Mouse (Mus musculus) limb, embryonic 14.5 days (tissue): ENCODE results near the gene Large2. TPM values are rescaled to one million over a fixed set of nuclear protein-coding genes. Genes with fewer than 3 reads are reported as not detected.

Experiments
- ATAC-seq: fragments of 200-750 bp; cut with Nextera tagmentation; 2 replicates; pipeline ENCODE4 v1.8.0; 2017; ENCODE audit warnings: low read depth, moderate number of reproducible peaks, moderate TSS enrichment; ENCODE audit not compliant: low FRiP score
- DNase-seq: peaks from one replicate; pipeline ENCODE4 v3.0.0-alpha.2; 2015; ENCODE audit warnings: low spot score
- H3K27ac ChIP-seq: fragments of 300-500 bp; sonication (generic); replicated peaks from 2 replicates; pipeline ENCODE4 v1.5.1; 2014; ENCODE audit warnings: low read depth, mild to moderate bottlenecking, low read length, moderate library complexity, mixed read lengths
- H3K27me3 ChIP-seq: fragments of 300-500 bp; sonication (generic); 2 replicates; pipeline ENCODE4 v1.6.1; 2014; ENCODE audit warnings: low read length, mixed read lengths; ENCODE audit not compliant: control insufficient read depth, insufficient read depth
- H3K36me3 ChIP-seq: fragments of 300-500 bp; sonication (generic); 2 replicates; pipeline ENCODE4 v1.6.1; 2014; ENCODE audit warnings: mild to moderate bottlenecking, low read length, moderate library complexity, mixed read lengths; ENCODE audit not compliant: control insufficient read depth, insufficient read depth
- H3K4me1 ChIP-seq: fragments of 300-500 bp; sonication (generic); 2 replicates; pipeline ENCODE4 v1.6.1; 2014; ENCODE audit warnings: antibody characterized with exemption, low read length, mixed read lengths; ENCODE audit not compliant: control insufficient read depth, insufficient read depth
- H3K4me2 ChIP-seq: fragments of 300-500 bp; sonication (generic); replicated peaks from 2 replicates; pipeline ENCODE4 v1.6.1; 2014; ENCODE audit warnings: low read depth, mild to moderate bottlenecking, low read length, moderate library complexity; ENCODE audit not compliant: severe bottlenecking
- H3K4me3 ChIP-seq: fragments of 300-500 bp; sonication (generic); replicated peaks from 2 replicates; pipeline ENCODE4 v1.5.1; 2014; ENCODE audit warnings: low read length
- H3K9ac ChIP-seq: fragments of 300-500 bp; sonication (generic); 2 replicates; pipeline ENCODE4 v1.6.1; 2014; ENCODE audit warnings: mild to moderate bottlenecking, low read depth, low read length, moderate library complexity; ENCODE audit not compliant: severe bottlenecking
- H3K9me3 ChIP-seq: fragments of 300-500 bp; sonication (generic); 2 replicates; pipeline ENCODE4 v1.6.1; 2016; ENCODE audit warnings: low read length; ENCODE audit not compliant: control insufficient read depth
- POLR2A ChIP-seq: fragments of 200-500 bp; IDR thresholded peaks from 2 replicates; pipeline ENCODE4 v1.8.0; 2012; ENCODE audit warnings: inconsistent platforms, mild to moderate bottlenecking, moderate library complexity, borderline replicate concordance; ENCODE audit not compliant: insufficient read depth, insufficient read length; ENCODE audit errors: extremely low read depth
- WGBS: fragments of 180-500 bp; shearing (Covaris S2); extraction: QIAGEN DNeasy Blood & Tissue Kit; methylation state at CpG from one replicate; pipeline ENCODE4 v1.1.7; 2014; 5-methylcytosine and 5-hydroxymethylcytosine counted together
- polyA plus RNA-seq, 2 experiments: library from polyadenylated mRNA; depleted of rRNA in 1 of 2; stranded (reverse) in 1 of 2; unstranded in 1 of 2; fragments of >200 nt; fragmentation: Nextera tagmentation in 1 of 2; extraction: Ambion mirVana in 1 of 2; gene quantifications; 2 replicates each; pipeline versions ENCODE4 v1.2.1 to v1.2.3; 2012 to 2014

Gene Large2
- polyA plus RNA-seq, 2 experiments, result 16.3 to 32.7 TPM

DNA sequence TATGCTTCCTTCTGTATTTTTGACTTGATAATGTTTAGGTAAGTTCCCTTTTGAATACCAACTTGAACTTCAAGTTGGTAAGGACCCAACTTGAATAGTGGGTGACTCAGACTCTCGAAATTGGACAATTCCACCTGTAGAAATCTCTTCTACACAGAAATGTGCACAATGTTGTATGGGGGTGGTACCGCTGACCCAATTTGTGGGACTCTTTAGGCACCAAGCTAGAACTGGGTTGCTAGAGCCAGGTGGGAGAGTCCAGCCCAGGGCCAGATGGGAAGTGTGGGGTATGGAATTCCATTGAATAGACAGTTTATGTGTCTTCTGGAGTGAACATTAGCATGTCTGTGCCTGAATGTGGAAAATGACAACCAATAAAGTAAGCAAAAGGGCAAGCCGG lies 20.9 kb upstream of the Large2 start:
- ATAC-seq, result no peak
- WGBS, result 79% methylated on average over 3 of the region's 3 CpGs

DNA sequence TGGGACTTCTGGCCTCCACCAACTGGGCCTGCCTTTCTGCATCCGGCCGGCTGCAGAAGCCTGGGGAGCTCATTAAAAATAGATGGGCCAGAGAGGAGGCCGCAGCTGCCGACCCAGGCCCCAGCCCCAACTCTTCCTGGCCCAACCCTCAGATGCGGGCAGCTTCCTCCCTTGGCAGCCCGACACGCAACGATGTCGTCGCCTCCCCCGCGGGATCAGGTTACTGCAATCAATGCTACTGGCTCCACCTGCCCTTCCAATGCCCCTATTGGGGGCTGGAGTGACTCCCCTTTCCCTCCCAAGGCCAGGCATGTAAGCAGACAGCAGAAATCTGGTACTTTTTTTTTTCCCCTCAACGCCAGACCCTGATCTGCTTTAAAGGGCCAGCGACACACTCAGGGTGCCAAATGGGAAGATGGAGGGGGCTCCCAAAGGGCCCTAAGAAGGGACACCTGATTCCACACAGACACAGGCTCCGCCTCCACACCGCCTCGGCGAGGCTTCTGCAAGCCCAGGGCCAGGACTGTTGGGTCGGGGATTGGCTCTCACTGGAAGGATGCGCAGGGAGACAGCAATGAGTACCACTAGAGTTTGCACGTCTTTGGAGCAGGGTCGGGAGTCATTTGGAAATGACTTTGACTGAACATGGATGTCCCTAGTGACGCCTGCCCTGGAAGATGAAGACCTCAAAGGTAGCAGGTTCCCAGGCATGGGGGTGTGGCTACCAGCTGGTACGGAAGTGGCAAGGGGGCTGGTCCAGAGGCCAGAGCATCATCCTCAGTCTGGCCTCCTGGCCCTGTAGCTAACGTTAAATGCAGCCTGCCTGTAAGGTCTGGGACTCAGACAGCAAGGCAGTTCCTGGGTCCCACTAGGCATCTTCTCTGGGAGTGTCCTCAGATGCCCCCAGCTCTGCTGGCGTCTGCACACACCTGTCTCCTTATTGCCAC lies 17.9 kb upstream of the Large2 start:
- peak overlapping the region; percentile 52 for H3K4me2 ChIP-seq
- H3K4me3 ChIP-seq, result peak overlapping the region; percentile 36
- H3K9me3 ChIP-seq, result no peaks in the 10 kb centered on the region
- no peaks in the 10 kb centered on the region for H3K27me3 ChIP-seq
- 4% methylated on average over 23 of the region's 26 CpGs for WGBS
- H3K27ac ChIP-seq, result peak overlapping the region; percentile 28
- peaks cover 21% of the 10 kb centered on the region for H3K4me1 ChIP-seq
- ATAC-seq (peak; percentile 12; the same call in 1 of the 2 replicates), DNase-seq (peak; percentile 51)
- TF ChIP-seq POLR2A, result no peak
- H3K36me3 ChIP-seq, result no peaks in the 10 kb centered on the region
- peak overlapping the region; percentile 50 for H3K9ac ChIP-seq

More for the DNA sequence above, 20.9 kb upstream of the Large2 start:
- Histone ChIP-seq H3K9me3 (no peaks in the 10 kb centered on the region), H3K36me3 (no peaks in the 10 kb centered on the region), H3K27ac (no peak overlapping the region), H3K9ac (no peak overlapping the region), H3K4me2 (no peak overlapping the region), H3K4me3 (no peak overlapping the region), H3K27me3 (peaks cover 4% of the 10 kb centered on the region), H3K4me1 (peaks cover 16% of the 10 kb centered on the region)
- no peak for TF ChIP-seq POLR2A
- no peak for DNase-seq

DNA sequence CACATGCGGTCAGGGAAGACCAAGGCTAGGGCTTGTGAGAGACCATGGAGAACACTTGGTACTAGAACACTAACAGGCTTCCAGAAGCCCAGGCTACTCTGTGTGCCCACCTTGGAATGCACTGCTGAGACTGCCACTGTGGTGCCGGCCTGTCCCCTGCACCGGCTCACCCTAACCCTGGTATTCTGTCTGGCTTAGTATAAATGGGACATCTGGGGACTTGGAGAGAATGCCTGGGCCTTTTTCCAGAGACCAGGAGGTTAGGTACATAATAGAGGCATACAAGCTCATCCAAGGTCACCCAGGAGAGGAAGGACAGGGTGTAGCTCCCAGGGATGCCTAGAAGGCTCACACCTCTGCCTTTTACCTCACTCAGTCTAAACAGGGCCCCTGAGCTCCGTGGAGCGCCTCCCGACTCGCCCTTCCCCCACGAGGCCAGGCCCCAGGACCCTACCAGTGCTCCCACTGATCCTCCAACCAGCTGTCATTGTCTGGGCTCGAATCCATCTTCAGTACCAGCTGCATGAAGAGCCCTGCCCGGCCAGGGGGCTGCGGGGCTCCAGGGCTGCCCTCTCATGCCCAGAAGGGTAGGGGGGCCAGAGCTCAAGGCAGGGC lies 17.1 kb upstream of the Large2 start:
- Histone ChIP-seq H3K4me1 (peaks cover 21% of the 10 kb centered on the region), H3K27me3 (no peaks in the 10 kb centered on the region), H3K4me3 (peak overlapping the region; percentile 36), H3K4me2 (peak overlapping the region; percentile 52), H3K9ac (peak overlapping the region; percentile 50), H3K36me3 (peaks cover 6% of the 10 kb centered on the region; the same call in 1 of the 2 replicates), H3K27ac (peak overlapping the region; percentile 28), H3K9me3 (no peaks in the 10 kb centered on the region)
- ATAC-seq (no peak), DNase-seq (no peak)
- 19% methylated on average over 11 of the region's 11 CpGs for WGBS
- no peak for TF ChIP-seq POLR2A

DNA sequence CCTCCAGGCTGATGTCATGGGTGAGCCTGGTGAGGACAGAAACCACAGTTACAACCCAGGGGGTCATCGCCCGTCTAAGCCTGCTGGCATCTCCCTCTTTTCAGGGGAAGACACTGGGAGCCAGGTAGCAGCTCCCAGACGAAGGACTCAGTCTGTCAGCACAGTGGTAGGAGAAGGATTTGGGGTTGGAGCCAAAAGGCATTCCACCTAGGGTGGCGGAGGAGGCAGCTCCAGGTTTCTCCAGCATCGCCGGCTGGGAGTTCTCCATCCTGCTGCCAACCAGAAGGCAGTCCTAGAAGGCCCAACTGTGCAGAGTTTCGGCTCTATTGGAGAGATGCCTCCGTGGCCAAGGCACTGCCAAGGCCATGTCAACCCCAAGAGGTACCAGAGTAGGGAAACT lies 16.4 kb upstream of the Large2 start:
- no peak overlapping the region; the same call in 1 of the 2 replicates for H3K4me3 ChIP-seq
- ATAC-seq (no peak), DNase-seq (no peak)
- no peak overlapping the region for H3K27ac ChIP-seq
- no peak overlapping the region for H3K4me2 ChIP-seq
- no peaks in the 10 kb centered on the region for H3K9me3 ChIP-seq
- H3K36me3 ChIP-seq, result peaks cover 12% of the 10 kb centered on the region
- no peak for TF ChIP-seq POLR2A
- H3K9ac ChIP-seq, result no peak overlapping the region
- no peaks in the 10 kb centered on the region for H3K27me3 ChIP-seq
- WGBS, result 89% methylated on average over 8 of the region's 8 CpGs
- peaks cover 21% of the 10 kb centered on the region for H3K4me1 ChIP-seq

DNA sequence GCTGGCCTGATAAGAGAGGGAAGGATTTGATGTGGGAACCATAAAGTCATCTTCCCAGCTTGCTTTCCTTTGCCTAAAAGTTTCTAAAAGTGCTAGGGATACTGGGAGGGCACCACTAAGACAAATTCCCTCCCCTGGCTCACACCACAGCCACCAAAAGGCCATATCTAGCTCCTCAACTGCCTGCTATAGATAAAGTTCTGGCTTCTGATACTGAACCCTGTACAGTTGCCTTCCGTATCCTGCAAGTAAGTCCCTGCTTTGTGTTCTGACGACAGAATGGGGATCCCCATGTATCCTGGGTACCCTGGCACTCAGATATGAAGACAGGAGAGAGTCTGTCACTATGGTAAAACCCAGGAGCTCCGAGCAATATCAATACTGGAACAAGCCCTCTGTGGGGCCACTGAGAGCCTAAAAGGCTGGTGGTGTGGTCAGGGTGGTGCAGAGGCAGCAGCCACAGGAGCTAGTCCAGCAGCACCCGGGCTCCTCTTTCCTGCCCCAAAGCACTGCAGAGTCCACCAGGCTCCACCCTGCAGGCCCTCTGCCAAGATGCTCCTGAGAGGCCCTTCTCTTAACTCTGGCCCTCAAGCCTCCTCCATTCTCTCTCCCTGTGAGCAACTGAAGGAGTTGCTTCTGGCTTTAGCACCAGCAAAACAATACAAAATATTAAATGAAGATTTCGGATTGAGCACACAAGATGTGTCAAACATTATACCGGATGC lies 15.7 kb upstream of the Large2 start:
- DNase-seq, result no peak
- no peaks in the 10 kb centered on the region for H3K9me3 ChIP-seq
- no peaks in the 10 kb centered on the region for H3K27me3 ChIP-seq
- H3K27ac ChIP-seq, result 0 out of 2 replicates have a peak overlapping the region, but pooled peaks have one; percentile 9
- H3K4me3 ChIP-seq, result no peak overlapping the region
- no peak overlapping the region for H3K9ac ChIP-seq
- H3K4me2 ChIP-seq, result no peak overlapping the region; the same call in 1 of the 2 replicates
- 86% methylated on average over 6 of the region's 6 CpGs for WGBS
- ATAC-seq, result no peak
- H3K4me1 ChIP-seq, result peaks cover 21% of the 10 kb centered on the region
- H3K36me3 ChIP-seq, result peaks cover 20% of the 10 kb centered on the region
- no peak for TF ChIP-seq POLR2A
